ENCODE assay signal across 28 mouse cellular contexts in genomic region chr6:15748943-15749342, GRCm38 (mm10). TPM values are rescaled to one million over a fixed set of nuclear protein-coding genes. Genes with fewer than 3 reads are reported as not detected.
A peak's percentile ranks its signal among the peaks of the same experiment; 100 is the strongest.
DNase-seq lines count a peak whose midpoint lies in the region; ATAC-seq lines count a peak whose summit lies in the region.
"Had no signal": no experiment of that assay in that cellular context is flagged by ENCODE, and none has a peak within 500 bp of the region (broad histone marks: within the 10 kb centered on the region; RNA-seq: fewer than 3 reads in every experiment).

No protein-coding gene starts in this region.

- peak; percentile 42 to 50 for DNase-seq in B cell, adult 2 months
- peak; percentile 49 for DNase-seq in thymus, postnatal 14 days
- DNase-seq in frontal cortex, adult 2 months (ENCODE audit: extremely low spot score in 1 of 2, low spot score in 1 of 2): no peak
- DNase-seq in layer of hippocampus, postnatal 10 days (ENCODE audit: low spot score in 2 of 2): no peak
- DNase-seq in cerebellum, postnatal 10 days: no peak
- DNase-seq: adrenal gland, adult 8-10 months; cerebellum, adult 11 months; cerebellum, adult 9-11 months; kidney, adult 8-10 months; kidney, postnatal 4 days; liver; lung, postnatal 36 days; retina, postnatal 1 day; right cerebral cortex, postnatal 14 days had no signal

- H3K9me3 ChIP-seq in heart, embryonic 16.5 days (replicated peaks; ENCODE audit: control insufficient read depth, low read length): no peaks in the 10 kb centered on the region
- no peaks in the 10 kb centered on the region for H3K9me3 ChIP-seq in heart, embryonic 11.5 days (replicated peaks; ENCODE audit: control insufficient read depth, low read length)
- H3K9me3 ChIP-seq: embryonic facial prominence, embryonic 13.5 days; forebrain, embryonic 10.5 days; forebrain, embryonic 15.5 days; G1E; hindbrain, embryonic 12.5 days; intestine, embryonic 15.5 days; lung, embryonic 15.5 days; megakaryocyte, embryonic 14.5 days; midbrain, embryonic 13.5 days had no signal

- WGBS in heart, embryonic 16.5 days: 62% methylated on average over 2 of the region's 2 CpGs
- 75% methylated on average over 2 of the region's 2 CpGs for WGBS in heart, embryonic 11.5 days (ENCODE audit: insufficient replicate concordance)

- no peaks in the 10 kb centered on the region for H3K27me3 ChIP-seq in heart, embryonic 16.5 days (ENCODE audit: control insufficient read depth, insufficient read depth, low read length)
- H3K27me3 ChIP-seq in heart, embryonic 11.5 days (ENCODE audit: control insufficient read depth, insufficient read depth, low read length): no peaks in the 10 kb centered on the region
- H3K27me3 ChIP-seq: embryonic facial prominence, embryonic 13.5 days; forebrain, embryonic 15.5 days; hindbrain, embryonic 12.5 days; intestine, embryonic 15.5 days; lung, embryonic 15.5 days; megakaryocyte, embryonic 14.5 days; midbrain, embryonic 13.5 days had no signal

- ATAC-seq in heart, embryonic 16.5 days (replicated peaks; ENCODE audit: extremely low read depth, insufficient read depth, low FRiP score): peak; percentile 55; the same call in 1 of the 2 replicates
- ATAC-seq in heart, embryonic 11.5 days (replicated peaks; ENCODE audit: insufficient number of reproducible peaks, low FRiP score, low TSS enrichment): no peak
- peak; percentile 48; the same call in 1 of the 2 replicates for ATAC-seq in neutrophil, adult 5-6 weeks (ENCODE audit: extremely low read depth, insufficient number of reproducible peaks, low FRiP score, poor library complexity, severe bottlenecking)
- ATAC-seq: forebrain, embryonic 15.5 days; hindbrain, postnatal 0 days; intestine, embryonic 15.5 days; midbrain, embryonic 13.5 days had no signal

- no peaks in the 10 kb centered on the region for H3K36me3 ChIP-seq in heart, embryonic 16.5 days (ENCODE audit: control insufficient read depth, insufficient read depth)
- H3K36me3 ChIP-seq in heart, embryonic 11.5 days (ENCODE audit: control insufficient read depth, insufficient read depth, low read length): no peaks in the 10 kb centered on the region
- H3K36me3 ChIP-seq: forebrain, embryonic 15.5 days; G1E; hindbrain, embryonic 12.5 days; intestine, embryonic 15.5 days; midbrain, embryonic 13.5 days had no signal

- H3K9ac ChIP-seq in heart, embryonic 16.5 days (ENCODE audit: low read length): no peak overlapping the region
- H3K9ac ChIP-seq in heart, embryonic 11.5 days (ENCODE audit: low read depth, low read length): no peak overlapping the region
- H3K9ac ChIP-seq: embryonic facial prominence, embryonic 13.5 days; forebrain, embryonic 15.5 days; hindbrain, embryonic 12.5 days; intestine, embryonic 15.5 days; lung, embryonic 15.5 days; midbrain, embryonic 13.5 days had no signal

- no peak overlapping the region for H3K27ac ChIP-seq in heart, embryonic 16.5 days (ENCODE audit: low read length)
- no peak overlapping the region for H3K27ac ChIP-seq in heart, embryonic 11.5 days (ENCODE audit: low read depth, low read length)
- H3K27ac ChIP-seq: embryonic facial prominence, embryonic 13.5 days; forebrain, embryonic 10.5 days; forebrain, embryonic 15.5 days; hindbrain, embryonic 12.5 days; hindbrain, postnatal 0 days; intestine, embryonic 15.5 days; kidney, postnatal 0 days; lung, embryonic 15.5 days; midbrain, embryonic 13.5 days had no signal

- H3K4me1 ChIP-seq in heart, embryonic 16.5 days (ENCODE audit: control insufficient read depth, insufficient read depth, low read length): peaks cover 4% of the 10 kb centered on the region
- peaks cover under 1% of the 10 kb centered on the region; the same call in 1 of the 2 replicates for H3K4me1 ChIP-seq in heart, embryonic 11.5 days (ENCODE audit: control insufficient read depth, insufficient read depth, low read length)
- H3K4me1 ChIP-seq: hindbrain, embryonic 12.5 days; intestine, embryonic 15.5 days; lung, embryonic 15.5 days; megakaryocyte, embryonic 14.5 days had no signal

- no peak overlapping the region for H3K4me2 ChIP-seq in heart, embryonic 16.5 days (ENCODE audit: low read depth, low read length)
- no peak overlapping the region for H3K4me2 ChIP-seq in heart, embryonic 11.5 days
- H3K4me2 ChIP-seq: embryonic facial prominence, embryonic 13.5 days; forebrain, embryonic 15.5 days; hindbrain, embryonic 12.5 days; intestine, embryonic 15.5 days; lung, embryonic 15.5 days; midbrain, embryonic 13.5 days had no signal

- H3K4me3 ChIP-seq in heart, embryonic 16.5 days (ENCODE audit: low read length): no peak overlapping the region
- no peak overlapping the region for H3K4me3 ChIP-seq in heart, embryonic 11.5 days (ENCODE audit: low read depth, low read length)
- H3K4me3 ChIP-seq: embryonic facial prominence, embryonic 13.5 days; forebrain, embryonic 10.5 days; forebrain, embryonic 15.5 days; hindbrain, embryonic 12.5 days; intestine, embryonic 15.5 days; lung, embryonic 15.5 days; megakaryocyte, embryonic 14.5 days; midbrain, embryonic 13.5 days had no signal

RNA-seq across cellular contexts. Expression of gene Mdfic, which starts 28.5 kb away (rescaled TPM):
- 3.9 and 4.0 TPM in 2 replicates for polyA plus RNA-seq in heart, embryonic 16.5 days (2015; fragmentation: Nextera tagmentation; extraction: Ambion mirVana)
- 7.4 and 8.1 TPM in 2 replicates for polyA plus RNA-seq in heart, embryonic 11.5 days (2014; fragmentation: Nextera tagmentation; extraction: Ambion mirVana)
- 10.7 and 13.0 TPM in 2 replicates for total RNA-seq in neutrophil, adult 5-6 weeks (2017)
- polyA plus RNA-seq in frontal cortex, adult 2 months (2012; rRNA removed): 3.4 and 3.6 TPM in 2 replicates
- 1 to 10 TPM; 4.0 to 6.0 TPM for total RNA-seq in layer of hippocampus, postnatal 10 days (2021)
- polyA plus RNA-seq: G1E had no signal

Comparison
In these comparisons a context has a peak if more than half of its experiments do, and no peak if none do; other contexts are left out.
1. DNase-seq: peak in B cell, adult 2 months (2 of 2) and thymus, postnatal 14 days (single experiment); none in frontal cortex, adult 2 months (0 of 2), layer of hippocampus, postnatal 10 days (0 of 2) and cerebellum, postnatal 10 days (0 of 2).